Mouse (Mus musculus) forebrain, embryonic 11.5 days (tissue): Measurements from ENCODE around the gene Igflr1. TPM values are rescaled to one million over a fixed set of nuclear protein-coding genes. Genes with fewer than 3 reads are reported as not detected.

Experiments
- ATAC-seq: fragments of 200-750 bp; cut with Nextera tagmentation; replicated peaks from 2 replicates; pipeline ENCODE4 v1.8.0; 2017; ENCODE audit warnings: moderate TSS enrichment; ENCODE audit not compliant: low FRiP score
- DNase-seq: peaks from one replicate; pipeline ENCODE4 v3.0.0-alpha.2; 2017; ENCODE audit warnings: low spot score
- H3K27ac ChIP-seq: fragments of 300-500 bp; sonication (generic); 2 replicates; pipeline ENCODE4 v1.5.1; 2014; ENCODE audit warnings: low read depth, low read length
- H3K27me3 ChIP-seq: fragments of 300-500 bp; sonication (generic); 2 replicates; pipeline ENCODE4 v1.6.1; 2014; ENCODE audit warnings: mild to moderate bottlenecking, low read length, mixed read lengths; ENCODE audit not compliant: control insufficient read depth, insufficient read depth
- H3K36me3 ChIP-seq: fragments of 300-500 bp; sonication (generic); 2 replicates; pipeline ENCODE4 v1.6.1; 2014; ENCODE audit warnings: mild to moderate bottlenecking, low read length, moderate library complexity, mixed read lengths; ENCODE audit not compliant: control insufficient read depth, insufficient read depth
- H3K4me1 ChIP-seq: fragments of 300-500 bp; sonication (generic); replicated peaks from 2 replicates; pipeline ENCODE4 v1.6.1; 2014; ENCODE audit warnings: low read length, mixed read lengths; ENCODE audit not compliant: control insufficient read depth, insufficient read depth
- H3K4me2 ChIP-seq: fragments of 300-500 bp; sonication (generic); 2 replicates; pipeline ENCODE4 v1.6.1; 2014; ENCODE audit warnings: low read depth, mild to moderate bottlenecking, low read length, moderate library complexity, mixed read lengths; ENCODE audit not compliant: severe bottlenecking
- H3K4me3 ChIP-seq: fragments of 300-500 bp; sonication (generic); 2 replicates; pipeline ENCODE4 v1.5.1; 2014; ENCODE audit warnings: low read depth, low read length
- H3K9ac ChIP-seq: fragments of 300-500 bp; sonication (generic); 2 replicates; pipeline ENCODE4 v1.6.1; 2014; ENCODE audit warnings: low read length
- H3K9me3 ChIP-seq: fragments of 300-500 bp; sonication (generic); 2 replicates; pipeline ENCODE4 v1.6.1; 2016; ENCODE audit warnings: low read length, mixed read lengths; ENCODE audit not compliant: control insufficient read depth
- WGBS: fragments of 180-500 bp; shearing (Covaris S2); extraction: QIAGEN DNeasy Blood & Tissue Kit; methylation state at CpG from one replicate; pipeline ENCODE4 v1.1.7; 2014; 5-methylcytosine and 5-hydroxymethylcytosine counted together
- polyA plus RNA-seq: library from polyadenylated mRNA; unstranded; fragments of >200 nt; fragmentation: Nextera tagmentation; extraction: Ambion mirVana; gene quantifications from 2 replicates; pipeline ENCODE4 v1.2.1, GENCODE M21; 2014

Igflr1 gene
- 4.7 and 6.0 TPM in 2 replicates for polyA plus RNA-seq

DNA sequence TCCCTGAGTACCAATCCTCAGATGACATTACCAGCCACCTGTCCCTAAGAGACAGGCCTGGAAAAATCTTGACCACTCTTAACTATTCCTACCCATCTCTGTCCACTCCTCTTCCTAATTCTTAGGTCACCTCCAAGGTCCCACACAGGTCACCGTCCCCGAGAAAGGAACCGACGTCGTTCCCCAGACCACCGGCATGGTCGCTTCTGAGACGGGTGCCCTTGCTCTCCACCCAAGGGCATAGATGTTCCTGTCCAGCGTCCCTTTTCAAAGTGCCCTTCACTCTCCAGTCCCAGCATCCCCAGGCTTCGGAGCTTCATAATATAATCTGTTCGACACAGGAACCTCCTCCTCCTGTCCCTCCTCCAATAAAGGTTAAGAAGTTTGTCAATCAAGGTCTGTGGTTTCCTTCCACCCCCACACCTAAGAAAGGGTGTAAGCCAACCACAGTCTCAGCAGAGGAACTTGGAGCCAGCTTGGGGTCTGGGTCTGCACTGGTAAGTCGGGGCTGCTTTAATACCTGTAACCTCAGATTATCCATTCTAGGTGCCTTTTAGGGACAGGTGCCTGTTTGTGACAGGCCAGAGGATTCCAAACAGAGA is at the start of gene Igflr1:
TSS of gene Igflr1 (plus strand) at position 458 of the 602 bp plus-strand sequence.
- H3K4me3 ChIP-seq, result no peak within 1 kb of the TSS
- DNase-seq (no peak), ATAC-seq (no peak)
- WGBS, result 97% methylated on average over 12 of the region's 12 CpGs
- no peak within 1 kb of the TSS for H3K27ac ChIP-seq
- peaks cover 8% of the 10 kb centered on the region; the same call in 1 of the 2 replicates for H3K4me1 ChIP-seq
- peaks cover 10% of the 10 kb centered on the region for H3K36me3 ChIP-seq
- no peaks in the 10 kb centered on the region for H3K27me3 ChIP-seq
- no peaks in the 10 kb centered on the region for H3K9me3 ChIP-seq
- H3K4me2 ChIP-seq, result no peak within 1 kb of the TSS
- no peak within 1 kb of the TSS for H3K9ac ChIP-seq

DNA sequence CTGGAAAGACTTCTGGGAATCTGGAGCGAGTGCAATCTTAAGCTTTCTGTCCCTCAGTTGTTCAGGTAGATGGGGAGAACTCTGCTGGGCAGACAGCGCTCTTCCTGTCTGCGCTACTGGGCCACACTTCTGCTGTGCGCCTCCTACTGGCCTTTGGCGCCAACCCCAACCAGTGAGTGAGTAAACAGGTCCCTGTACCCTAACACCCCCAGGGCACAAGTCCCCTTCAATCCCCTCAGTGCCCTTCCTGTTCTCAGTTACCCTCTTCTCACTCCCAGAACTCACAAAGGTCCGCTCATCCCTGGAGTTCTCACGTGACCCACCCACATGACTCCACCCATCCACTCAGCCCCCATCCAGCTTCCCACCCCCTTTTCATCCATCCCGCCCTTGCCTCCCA is 46.9 kb upstream of the Igflr1 start:
- Histone ChIP-seq H3K4me2 (no peak overlapping the region), H3K36me3 (peaks cover 3% of the 10 kb centered on the region; the same call in 1 of the 2 replicates), H3K9me3 (no peaks in the 10 kb centered on the region), H3K27me3 (no peaks in the 10 kb centered on the region), H3K4me3 (no peak overlapping the region), H3K27ac (no peak overlapping the region), H3K4me1 (no peaks in the 10 kb centered on the region), H3K9ac (no peak overlapping the region)
- DNase-seq, result no peak
- 39% methylated on average over 8 of the region's 8 CpGs for WGBS
- no peak for ATAC-seq

- H3K9ac ChIP-seq, result no peak overlapping the region
- no peaks in the 10 kb centered on the region for H3K9me3 ChIP-seq
- ATAC-seq (peak; percentile 37; the same call in 1 of the 2 replicates), DNase-seq (no peak)
- no peaks in the 10 kb centered on the region for H3K27me3 ChIP-seq
- no peak overlapping the region for H3K4me2 ChIP-seq
- 60% methylated on average over 4 of the region's 4 CpGs for WGBS
- H3K4me3 ChIP-seq, result no peak overlapping the region
- H3K4me1 ChIP-seq, result no peaks in the 10 kb centered on the region
- H3K27ac ChIP-seq, result no peak overlapping the region
- peaks cover 3% of the 10 kb centered on the region; the same call in 1 of the 2 replicates for H3K36me3 ChIP-seq
Measured at GRCm38 (mm10) chr7:30520396-30520795, 44.8 kb upstream of the Igflr1 start.

DNA sequence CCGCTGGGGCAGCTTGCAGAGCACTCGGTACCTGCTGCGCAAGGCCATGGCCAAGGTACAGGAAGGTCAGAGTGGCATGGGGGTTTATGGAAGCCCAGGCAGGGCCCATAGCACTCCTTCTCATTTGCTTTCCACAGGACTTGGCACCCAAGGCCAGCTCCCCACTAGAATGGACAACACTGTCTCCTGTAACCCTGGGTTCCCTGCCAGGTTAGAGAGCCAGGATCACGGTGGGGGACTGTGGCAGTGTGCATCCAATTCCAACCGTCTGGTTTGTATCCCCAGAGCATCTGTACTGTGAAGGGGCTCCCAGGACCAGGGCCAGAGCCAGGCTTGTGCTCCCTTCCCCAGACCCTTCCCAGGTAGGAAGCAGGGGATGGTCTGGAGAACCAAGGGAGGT is 44.4 kb upstream of the Igflr1 start:
- no peak for DNase-seq
- no peak for ATAC-seq

GRCm38 (mm10) chr7:30522871-30523270 is 42.4 kb upstream of the Igflr1 start:
- Histone ChIP-seq H3K4me3 (no peak overlapping the region), H3K4me2 (no peak overlapping the region), H3K36me3 (peaks cover 3% of the 10 kb centered on the region; the same call in 1 of the 2 replicates), H3K27ac (no peak overlapping the region), H3K9me3 (no peaks in the 10 kb centered on the region), H3K9ac (no peak overlapping the region), H3K27me3 (no peaks in the 10 kb centered on the region), H3K4me1 (no peaks in the 10 kb centered on the region; the same call in 1 of the 2 replicates)
- WGBS, result 84% methylated on average over 10 of the region's 10 CpGs
- ATAC-seq (no peak), DNase-seq (no peak)

More for the DNA sequence above, 44.4 kb upstream of the Igflr1 start:
- Histone ChIP-seq H3K4me2 (no peak overlapping the region), H3K9ac (no peak overlapping the region), H3K36me3 (peaks cover 3% of the 10 kb centered on the region; the same call in 1 of the 2 replicates), H3K27ac (no peak overlapping the region), H3K4me1 (no peaks in the 10 kb centered on the region), H3K27me3 (no peaks in the 10 kb centered on the region), H3K9me3 (no peaks in the 10 kb centered on the region), H3K4me3 (no peak overlapping the region)
- WGBS, result 74% methylated on average over 5 of the region's 5 CpGs

- Histone ChIP-seq H3K4me2 (no peak overlapping the region), H3K9me3 (no peaks in the 10 kb centered on the region), H3K36me3 (peaks cover 11% of the 10 kb centered on the region), H3K27me3 (no peaks in the 10 kb centered on the region), H3K9ac (no peak overlapping the region), H3K27ac (no peak overlapping the region), H3K4me1 (no peaks in the 10 kb centered on the region; the same call in 1 of the 2 replicates), H3K4me3 (no peak overlapping the region)
- ATAC-seq, result no peak
- 87% methylated on average over 6 of the region's 6 CpGs for WGBS
- DNase-seq, result no peak
Measured at GRCm38 (mm10) chr7:30524487-30524886, 40.7 kb upstream of the Igflr1 start.

- WGBS, result 34% methylated on average over 10 of the region's 10 CpGs
- H3K9ac ChIP-seq, result no peak overlapping the region
- H3K4me3 ChIP-seq, result no peak overlapping the region
- H3K36me3 ChIP-seq, result peaks cover 16% of the 10 kb centered on the region
- H3K27me3 ChIP-seq, result no peaks in the 10 kb centered on the region
- DNase-seq, result no peak
- H3K4me1 ChIP-seq, result no peaks in the 10 kb centered on the region; the same call in 1 of the 2 replicates
- ATAC-seq, result no peak
- no peak overlapping the region for H3K27ac ChIP-seq
- H3K4me2 ChIP-seq, result no peak overlapping the region
- H3K9me3 ChIP-seq, result no peaks in the 10 kb centered on the region
Measured at GRCm38 (mm10) chr7:30525954-30526353, 39.3 kb upstream of the Igflr1 start.

- no peak overlapping the region for H3K9ac ChIP-seq
- H3K4me1 ChIP-seq, result peaks cover 2% of the 10 kb centered on the region; the same call in 1 of the 2 replicates
- DNase-seq (no peak), ATAC-seq (no peak)
- H3K36me3 ChIP-seq, result peaks cover 19% of the 10 kb centered on the region
- no peak overlapping the region for H3K4me3 ChIP-seq
- H3K27ac ChIP-seq, result no peak overlapping the region
- H3K4me2 ChIP-seq, result no peak overlapping the region
- H3K27me3 ChIP-seq, result no peaks in the 10 kb centered on the region
- no peaks in the 10 kb centered on the region for H3K9me3 ChIP-seq
- WGBS, result 21% methylated on average over 16 of the region's 17 CpGs
Measured at GRCm38 (mm10) chr7:30526399-30526798, 38.8 kb upstream of the Igflr1 start.

DNA sequence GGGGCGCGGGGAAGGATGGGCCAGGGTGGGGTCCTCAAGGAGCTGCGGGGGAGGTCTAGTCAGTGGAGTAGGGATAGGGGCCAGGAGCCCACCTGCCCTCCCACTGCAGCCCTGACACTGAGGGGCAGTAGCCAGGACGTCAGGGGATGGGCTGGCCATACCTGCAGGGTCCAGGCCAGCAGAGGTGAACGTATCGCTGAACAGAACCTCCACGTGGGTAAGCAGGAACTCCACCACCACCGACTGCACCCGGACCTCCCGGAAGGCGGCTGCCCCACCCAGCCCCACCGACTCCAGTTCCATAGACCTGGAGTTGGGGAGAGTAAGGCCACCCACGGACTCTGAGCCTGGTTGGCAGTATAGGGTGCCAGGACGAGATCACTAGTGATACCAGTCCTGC is 38.2 kb upstream of the Igflr1 start:
- H3K9me3 ChIP-seq, result no peaks in the 10 kb centered on the region
- H3K27ac ChIP-seq, result no peak overlapping the region
- DNase-seq, result no peak
- no peaks in the 10 kb centered on the region for H3K27me3 ChIP-seq
- no peak overlapping the region for H3K9ac ChIP-seq
- H3K4me2 ChIP-seq, result no peak overlapping the region
- H3K36me3 ChIP-seq, result peaks cover 22% of the 10 kb centered on the region
- WGBS, result 86% methylated on average over 14 of the region's 14 CpGs
- H3K4me1 ChIP-seq, result peaks cover 3% of the 10 kb centered on the region; the same call in 1 of the 2 replicates
- no peak overlapping the region for H3K4me3 ChIP-seq
- ATAC-seq, result no peak
